Comparison of ENCODE assay signal across 18 mouse cellular contexts in the genomic region with DNA sequence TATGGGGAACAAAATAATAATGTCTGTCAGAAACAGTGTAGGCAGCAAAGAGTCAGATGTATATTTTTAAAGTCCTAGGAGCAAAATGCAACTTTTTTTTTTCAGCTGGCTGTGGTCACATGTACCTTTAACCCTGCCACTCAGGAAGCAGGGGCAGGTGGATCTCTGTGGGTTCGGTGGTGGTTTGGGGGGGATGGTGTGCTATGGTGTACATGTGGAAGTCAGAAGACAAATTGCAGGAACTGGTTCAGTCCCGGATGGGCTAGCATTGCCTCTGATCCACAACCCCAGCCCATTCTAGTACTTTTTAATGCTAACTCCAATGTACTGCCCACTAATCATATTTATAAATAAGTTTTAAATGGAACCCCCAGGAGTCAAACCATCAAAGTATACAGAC. TPM values are rescaled to one million over a fixed set of nuclear protein-coding genes. Genes with fewer than 3 reads are reported as not detected.
DNase-seq lines count a peak whose midpoint lies in the region; ATAC-seq and TF ChIP-seq lines count a peak whose summit lies in the region.
"Had no signal": no experiment of that assay in that cellular context is flagged by ENCODE, and none has a peak within 500 bp of the region (broad histone marks: within the 10 kb centered on the region; RNA-seq: fewer than 3 reads in every experiment).

No protein-coding gene starts in this region.

- 16% methylated on average over 2 of the region's 2 CpGs for WGBS in liver, postnatal 0 days (ENCODE audit: insufficient replicate concordance)
- WGBS in liver, embryonic 11.5 days = 47% methylated on average over 2 of the region's 2 CpGs

- intact Hi-C loops in heart, postnatal 14 days (cut with DNase I) = no loop called here

- no peak overlapping the region for H3K9ac ChIP-seq in liver, postnatal 0 days (replicated peaks)
- no peak overlapping the region for H3K9ac ChIP-seq in liver, embryonic 11.5 days (ENCODE audit: low read depth, low read length)
- H3K9ac ChIP-seq: forebrain, postnatal 0 days; hindbrain, embryonic 13.5 days; limb, embryonic 13.5 days; lung, embryonic 14.5 days had no signal

- no peaks in the 10 kb centered on the region for H3K36me3 ChIP-seq in liver, postnatal 0 days (replicated peaks; ENCODE audit: insufficient read depth, low read length)
- no peaks in the 10 kb centered on the region for H3K36me3 ChIP-seq in liver, embryonic 11.5 days (ENCODE audit: control insufficient read depth, insufficient read depth, low read length)
- H3K36me3 ChIP-seq: hindbrain, embryonic 13.5 days; limb, embryonic 13.5 days had no signal

- no peak for ATAC-seq in liver, postnatal 0 days
- ATAC-seq in liver, embryonic 11.5 days (replicated peaks; ENCODE audit: low FRiP score) = no peak
- ATAC-seq: forebrain, postnatal 0 days had no signal

- peak; percentile 26 for DNase-seq in liver, postnatal 0 days
- no peak for DNase-seq in liver, embryonic 11.5 days (ENCODE audit: low spot score)
- peak; percentile 82 for DNase-seq in T-cell, adult 2 months (ENCODE audit: low spot score)
- DNase-seq in natural killer cell, adult 2 months (ENCODE audit: low spot score in 2 of 2) = peak; percentile 40 to 51
- peak; percentile 83 to 90 for DNase-seq in thymus, postnatal 36 days
- DNase-seq in kidney, postnatal 4 days = no peak
- no peak for DNase-seq in embryo, embryonic 11 days
- DNase-seq in heart, postnatal 14 days = no peak
- DNase-seq: cerebellum, adult 11-12 months; forebrain, postnatal 0 days; gastrocnemius, postnatal 25 days; kidney, adult 18-20 months; kidney, postnatal 36 days; lung, embryonic 14.5 days; right cerebral cortex, postnatal 25 days had no signal

- no peak for TF ChIP-seq CTCF in liver, postnatal 0 days (IDR thresholded peaks at IDR 0.05; ENCODE audit: low read depth)

- H3K4me3 ChIP-seq in liver, postnatal 0 days (ENCODE audit: low read depth, low read length) = no peak overlapping the region
- H3K4me3 ChIP-seq in liver, embryonic 11.5 days (ENCODE audit: low read depth, low read length) = no peak overlapping the region
- H3K4me3 ChIP-seq: hindbrain, embryonic 13.5 days; limb, embryonic 13.5 days had no signal

- no peaks in the 10 kb centered on the region for H3K27me3 ChIP-seq in liver, postnatal 0 days (ENCODE audit: insufficient read depth, low read length)
- H3K27me3 ChIP-seq in liver, embryonic 11.5 days (replicated peaks; ENCODE audit: control insufficient read depth, insufficient read depth, low read length) = no peaks in the 10 kb centered on the region
- H3K27me3 ChIP-seq: hindbrain, embryonic 13.5 days; limb, embryonic 13.5 days had no signal

- H3K4me1 ChIP-seq in liver, postnatal 0 days (ENCODE audit: insufficient read depth) = peaks cover 30% of the 10 kb centered on the region
- peaks cover 14% of the 10 kb centered on the region for H3K4me1 ChIP-seq in liver, embryonic 11.5 days (replicated peaks; ENCODE audit: control insufficient read depth, insufficient read depth, low read length)

- no peak for TF ChIP-seq EP300 in liver, postnatal 0 days (IDR thresholded peaks at IDR 0.05; ENCODE audit: low read depth)

- H3K9me3 ChIP-seq in liver, postnatal 0 days (ENCODE audit: low read length) = no peaks in the 10 kb centered on the region
- H3K9me3 ChIP-seq in liver, embryonic 11.5 days (ENCODE audit: control insufficient read depth, low read length) = no peaks in the 10 kb centered on the region
- H3K9me3 ChIP-seq: hindbrain, embryonic 13.5 days; limb, embryonic 13.5 days had no signal

- no peak overlapping the region for H3K4me2 ChIP-seq in liver, postnatal 0 days (ENCODE audit: low read depth, low read length)
- H3K4me2 ChIP-seq in liver, embryonic 11.5 days = no peak overlapping the region
- H3K4me2 ChIP-seq: hindbrain, embryonic 13.5 days; limb, embryonic 13.5 days; lung, embryonic 14.5 days had no signal

- H3K27ac ChIP-seq in liver, postnatal 0 days (ENCODE audit: low read depth) = no peak overlapping the region
- H3K27ac ChIP-seq in liver, embryonic 11.5 days (ENCODE audit: low read depth, low read length) = no peak overlapping the region
- H3K27ac ChIP-seq: hindbrain, embryonic 13.5 days; limb, embryonic 13.5 days; stomach, postnatal 0 days had no signal

RNA-seq across cellular contexts. Expression of a gene that starts 45.6 kb away (rescaled TPM):
- polyA plus RNA-seq in liver, postnatal 0 days (2015; fragmentation: Nextera tagmentation; extraction: Ambion mirVana) = 25.5 and 25.7 TPM in 2 replicates
- 20.0 and 20.9 TPM in 2 replicates for polyA plus RNA-seq in liver, embryonic 11.5 days (2014; fragmentation: Nextera tagmentation; extraction: Ambion mirVana)
- total RNA-seq in heart, postnatal 14 days (2021) = 10 to 100 TPM; 93.5 to 97.3 TPM

Comparison
In these comparisons a context has a peak if more than half of its experiments do, and no peak if none do; other contexts are left out.
1. DNase-seq: peak in liver, postnatal 0 days (single experiment), T-cell, adult 2 months (single experiment), natural killer cell, adult 2 months (2 of 2) and thymus, postnatal 36 days (2 of 2); none in liver, embryonic 11.5 days (single experiment), kidney, postnatal 4 days (0 of 2), embryo, embryonic 11 days (single experiment) and heart, postnatal 14 days (0 of 2).